Mouse (Mus musculus) R1 (cell line): Measurements from ENCODE around the gene Cpvl.
A peak's percentile ranks its signal among the peaks of the same experiment; 100 is the strongest.

Experiments used
- DNase-seq: peaks from one replicate; pipeline ENCODE4 v3.0.0-alpha.2; 2018; ENCODE audit warnings: low read depth, low spot score

Cpvl gene

DNA sequence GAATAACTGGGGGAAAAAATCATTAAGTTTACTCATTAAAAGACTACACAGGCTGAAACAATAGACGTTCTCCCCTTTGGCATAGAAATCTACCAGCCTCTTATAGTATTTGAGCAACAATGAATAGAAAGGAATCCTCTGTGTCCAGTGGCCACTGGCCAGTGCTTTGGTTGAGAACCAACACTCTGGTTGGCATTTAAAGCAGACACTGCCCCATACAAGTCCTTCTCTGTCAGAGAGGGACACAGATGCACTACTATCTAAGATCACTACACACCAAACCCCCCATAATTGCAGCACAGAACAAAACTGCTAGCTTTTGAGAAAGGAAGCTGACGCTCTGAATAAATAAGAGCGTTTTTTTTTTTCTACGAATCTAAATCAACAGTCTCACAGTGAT is 93.5 kb downstream of the Cpvl start:
- no peak for DNase-seq

DNA sequence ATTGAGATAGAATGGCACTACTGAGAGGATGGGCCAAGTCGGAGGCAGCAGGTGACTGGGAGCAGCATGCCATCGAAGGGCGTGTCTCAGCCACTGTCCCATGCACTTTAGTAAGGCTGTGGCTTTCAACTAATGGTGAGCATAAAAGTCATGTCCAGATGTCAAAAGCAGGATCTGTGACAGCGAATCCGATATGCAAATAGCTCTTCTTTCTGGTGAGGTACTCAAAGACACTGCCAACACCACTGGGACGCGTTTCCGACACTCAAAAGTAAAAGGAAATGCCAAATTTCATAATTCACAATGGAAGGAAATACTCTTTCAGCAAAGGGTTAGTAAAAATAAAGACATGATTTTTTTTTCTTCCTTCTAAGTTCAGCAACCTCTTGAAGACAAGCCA is 94.0 kb downstream of the Cpvl start:
- DNase-seq, result peak; percentile 37

DNA sequence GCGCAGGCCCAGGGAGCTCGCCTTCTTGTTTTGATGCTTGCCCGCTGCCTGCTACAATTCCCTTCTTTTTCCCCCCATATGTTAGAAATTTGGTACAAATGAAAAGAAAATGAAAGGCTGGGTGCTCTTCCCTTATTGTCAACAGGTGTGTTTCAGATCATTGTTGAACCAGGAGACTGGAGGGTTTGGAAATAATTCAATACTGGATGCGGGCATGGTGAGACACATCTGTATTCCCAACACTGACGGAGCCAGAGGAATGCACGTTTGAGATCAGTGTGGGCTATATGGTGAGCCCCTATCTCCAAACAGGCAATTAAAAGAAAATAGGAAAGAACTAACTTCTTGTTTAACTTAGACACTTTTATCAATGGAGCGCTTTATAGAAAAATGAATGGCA is 95.1 kb downstream of the Cpvl start:
- DNase-seq, result no peak

DNA sequence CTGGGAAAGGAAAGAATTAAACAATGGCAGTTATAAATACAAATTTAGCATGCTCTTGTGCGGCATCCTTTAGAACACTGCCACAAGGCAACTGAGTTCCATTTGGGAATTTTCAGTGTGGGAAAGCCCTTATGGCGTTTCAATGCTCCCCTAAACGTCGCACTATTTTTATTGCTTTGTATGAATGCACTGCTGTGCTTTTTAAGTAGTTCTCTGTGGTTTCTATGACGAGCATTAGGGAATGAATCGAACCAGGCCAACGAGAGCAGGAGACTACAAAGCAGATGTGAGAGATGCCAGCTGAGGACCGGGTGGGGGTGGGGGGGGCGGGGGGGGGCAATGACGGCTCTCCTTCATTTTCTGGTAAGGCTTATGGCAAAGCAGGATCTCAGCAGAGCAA is 96.8 kb downstream of the Cpvl start:
- no peak for DNase-seq

GRCm38 (mm10) chr6:53881235-53881606 is 97.2 kb downstream of the Cpvl start:
- DNase-seq, result peak; percentile 28

GRCm38 (mm10) chr6:53880530-53881234 is 97.8 kb downstream of the Cpvl start:
- DNase-seq, result peak; percentile 64

- DNase-seq, result no peak
Measured at GRCm38 (mm10) chr6:53879567-53879966, 98.9 kb downstream of the Cpvl start.

DNA sequence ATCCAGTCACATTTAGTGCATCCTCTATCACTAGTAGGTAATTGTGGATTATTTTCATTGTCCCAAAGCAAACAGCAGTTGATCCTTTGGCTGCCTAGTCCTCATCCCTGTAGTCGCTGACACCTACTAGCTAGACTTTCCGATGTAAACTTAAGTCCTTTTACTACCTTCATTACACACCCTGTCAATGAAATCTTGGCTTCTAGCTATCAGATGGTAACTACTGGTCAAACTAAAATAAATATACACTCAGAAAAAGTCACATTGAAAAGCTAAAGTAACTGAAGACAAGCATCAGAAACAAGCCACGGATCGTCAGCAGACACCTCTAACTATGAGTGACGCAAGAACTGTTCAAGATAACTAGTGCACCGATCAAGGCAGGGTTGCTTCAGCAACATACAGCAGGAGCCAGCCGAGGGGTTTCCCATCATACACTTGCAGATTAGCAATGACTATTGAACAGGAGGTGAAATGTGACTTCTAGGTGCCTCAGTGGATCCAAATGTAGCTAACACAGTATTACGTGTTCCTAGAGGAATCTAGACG is 103.5 kb downstream of the Cpvl start:
- no peak for DNase-seq

- no peak for DNase-seq
Measured at GRCm38 (mm10) chr6:53871903-53872302, 106.6 kb downstream of the Cpvl start.

- no peak for DNase-seq
Measured at GRCm38 (mm10) chr6:53863011-53863410, 115.5 kb downstream of the Cpvl start.

- no peak for DNase-seq
Measured at GRCm38 (mm10) chr6:53859106-53859505, 119.4 kb downstream of the Cpvl start.

- DNase-seq, result no peak
Measured at GRCm38 (mm10) chr6:53857822-53858221, 120.6 kb downstream of the Cpvl start.

DNA sequence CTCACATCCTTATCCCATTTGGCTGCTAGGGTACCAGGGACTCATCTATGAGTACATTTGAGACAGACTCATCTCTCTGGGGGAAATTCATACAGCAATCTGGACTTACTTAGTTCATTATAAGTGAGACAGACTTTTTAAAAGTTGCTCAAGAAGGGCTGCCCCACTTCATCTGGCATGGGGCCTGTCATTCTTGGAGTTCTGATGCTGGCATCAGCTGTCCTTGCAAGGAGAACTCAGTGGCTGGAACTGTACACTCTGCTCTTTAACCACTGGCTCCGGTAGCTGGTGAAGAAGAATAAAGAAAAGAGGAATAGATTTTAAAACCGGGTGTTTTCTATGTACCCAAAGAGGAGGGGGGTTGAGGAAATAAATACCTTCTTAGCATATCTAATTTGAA is 121.7 kb downstream of the Cpvl start:
- DNase-seq, result no peak

GRCm38 (mm10) chr6:53854971-53855856 is 123.3 kb downstream of the Cpvl start:
- no peak for DNase-seq

DNA sequence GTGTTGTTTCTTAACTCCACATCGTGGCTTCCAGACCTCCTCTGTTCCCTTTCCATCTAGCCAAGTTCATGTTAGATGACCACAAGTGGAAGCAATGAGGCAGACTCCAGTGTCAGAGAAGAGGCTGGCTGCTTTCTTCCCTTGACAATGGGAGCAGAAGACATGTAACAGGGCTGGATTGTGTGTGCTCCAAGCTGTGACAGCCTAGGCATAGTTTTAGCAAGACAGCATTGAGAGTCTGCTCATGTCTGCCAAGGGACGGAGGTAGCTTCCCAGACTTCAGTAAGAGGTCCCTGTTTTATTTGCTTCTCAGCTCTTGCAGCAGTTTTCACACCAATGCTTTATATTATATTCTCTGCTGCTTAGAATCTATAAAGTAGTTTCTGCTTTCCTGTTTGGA is 124.2 kb downstream of the Cpvl start:
- no peak for DNase-seq

GRCm38 (mm10) chr6:53853546-53853945 is 124.9 kb downstream of the Cpvl start:
- DNase-seq, result no peak

GRCm38 (mm10) chr6:53844626-53845025 is 133.8 kb downstream of the Cpvl start:
- DNase-seq, result peak; percentile 78

DNA sequence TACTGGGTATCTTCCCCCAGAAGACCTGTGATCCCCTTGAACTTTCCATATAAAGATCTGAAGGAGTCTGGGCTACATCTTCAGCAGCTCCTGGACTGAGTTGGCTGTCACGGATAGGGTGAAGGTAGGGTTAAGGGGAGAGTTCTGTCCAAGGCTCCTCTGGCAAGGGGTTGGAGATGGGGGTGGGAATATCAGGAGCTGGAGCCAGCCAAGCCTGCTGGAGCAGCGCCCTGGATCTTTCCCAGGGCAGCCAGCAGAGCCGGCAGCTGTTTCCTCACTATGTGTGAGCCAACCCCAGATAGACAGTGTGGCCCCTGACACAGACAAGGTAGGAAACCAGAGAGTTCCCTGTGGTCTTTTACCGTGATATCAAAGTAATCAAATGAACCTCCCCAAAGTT is 153.3 kb downstream of the Cpvl start:
- DNase-seq, result no peak
